ENCODE assay signal across 13 mouse cellular contexts in the genomic region with DNA sequence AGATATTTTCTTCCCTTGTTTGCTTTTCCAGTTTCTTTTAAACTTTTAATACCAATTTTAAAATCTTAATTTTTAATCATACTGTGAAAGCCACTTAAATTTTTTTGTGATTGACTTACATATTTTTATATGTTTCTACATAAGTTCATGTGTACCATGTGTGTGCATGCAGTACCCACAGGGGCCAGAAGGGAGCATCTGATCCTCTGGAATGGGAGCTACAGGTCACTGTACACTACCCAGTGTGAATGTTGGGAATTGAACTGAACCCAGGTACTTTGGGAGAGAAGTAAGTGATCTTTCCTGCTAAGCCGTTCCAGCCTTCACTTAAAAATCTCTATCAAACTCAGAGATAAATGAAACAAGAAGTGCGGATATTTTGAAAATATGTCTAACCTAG.
A peak's percentile ranks its signal among the peaks of the same experiment; 100 is the strongest.
DNase-seq lines count a peak whose midpoint lies in the region; ATAC-seq and TF ChIP-seq lines count a peak whose summit lies in the region.
"Had no signal": no experiment of that assay in that cellular context is flagged by ENCODE, and none has a peak within 500 bp of the region (broad histone marks: within the 10 kb centered on the region; RNA-seq: fewer than 3 reads in every experiment).

No protein-coding gene starts in this region.

- no peak overlapping the region for H3K4me2 ChIP-seq in forebrain, embryonic 14.5 days (ENCODE audit: low read length)
- H3K4me2 ChIP-seq in forebrain, embryonic 12.5 days: no peak overlapping the region
- H3K4me2 ChIP-seq: forebrain, embryonic 15.5 days; heart, embryonic 13.5 days; limb, embryonic 12.5 days had no signal

- H3K4me1 ChIP-seq in forebrain, embryonic 14.5 days (ENCODE audit: control insufficient read depth, insufficient read depth, low read length): no peaks in the 10 kb centered on the region
- no peaks in the 10 kb centered on the region for H3K4me1 ChIP-seq in forebrain, embryonic 12.5 days
- H3K4me1 ChIP-seq: forebrain, embryonic 15.5 days; megakaryocyte, embryonic 14.5 days had no signal

- H3K9ac ChIP-seq in forebrain, embryonic 14.5 days (ENCODE audit: low read length): no peak overlapping the region
- no peak overlapping the region for H3K9ac ChIP-seq in forebrain, embryonic 12.5 days
- H3K9ac ChIP-seq: forebrain, embryonic 15.5 days; heart, embryonic 13.5 days; limb, embryonic 12.5 days had no signal

- DNase-seq in forebrain, embryonic 14.5 days (ENCODE audit: low spot score): peak; percentile 11
- no peak for DNase-seq in left cerebral cortex, adult 2 months (ENCODE audit: extremely low spot score in 1 of 2, low spot score in 2 of 2)
- DNase-seq in left cerebral cortex, postnatal 14 days (ENCODE audit: low spot score in 2 of 2): no peak
- DNase-seq in 3T3-L1 (ENCODE audit: low read depth, low spot score) (peak; percentile 3), NIH3T3 (ENCODE audit: low read depth) (peak; percentile 2)
- DNase-seq in spleen, postnatal 14 days (ENCODE audit: low spot score in 2 of 2): no peak
- DNase-seq in frontal cortex, postnatal 10 days (ENCODE audit: low spot score in 2 of 2): no peak
- DNase-seq: thymus, postnatal 14 days had no signal

- H3K27me3 ChIP-seq in forebrain, embryonic 14.5 days (replicated peaks; ENCODE audit: control insufficient read depth, insufficient read depth, low read length): no peaks in the 10 kb centered on the region
- no peaks in the 10 kb centered on the region for H3K27me3 ChIP-seq in forebrain, embryonic 12.5 days
- H3K27me3 ChIP-seq: forebrain, embryonic 15.5 days; heart, embryonic 13.5 days; limb, embryonic 12.5 days; megakaryocyte, embryonic 14.5 days had no signal

- no peak overlapping the region for H3K27ac ChIP-seq in forebrain, embryonic 14.5 days (ENCODE audit: low read depth, low read length)
- no peak overlapping the region for H3K27ac ChIP-seq in forebrain, embryonic 12.5 days
- H3K27ac ChIP-seq in left cerebral cortex, adult 2 months: no peak overlapping the region
- H3K27ac ChIP-seq: forebrain, embryonic 15.5 days; heart, embryonic 13.5 days; limb, embryonic 12.5 days had no signal

- peak; percentile 35 for TF ChIP-seq CTCF in left cerebral cortex, adult 2 months (IDR thresholded peaks at IDR 0.05)

- H3K36me3 ChIP-seq in forebrain, embryonic 14.5 days (ENCODE audit: control insufficient read depth, insufficient read depth, low read length): no peaks in the 10 kb centered on the region
- H3K36me3 ChIP-seq in forebrain, embryonic 12.5 days (replicated peaks): no peaks in the 10 kb centered on the region
- H3K36me3 ChIP-seq: forebrain, embryonic 15.5 days; heart, embryonic 13.5 days; limb, embryonic 12.5 days had no signal

- H3K4me3 ChIP-seq in forebrain, embryonic 14.5 days (ENCODE audit: low read depth, low read length): no peak overlapping the region
- H3K4me3 ChIP-seq in forebrain, embryonic 12.5 days (replicated peaks): no peak overlapping the region
- H3K4me3 ChIP-seq in left cerebral cortex, adult 2 months: no peak overlapping the region
- H3K4me3 ChIP-seq: forebrain, embryonic 15.5 days; heart, embryonic 13.5 days; limb, embryonic 12.5 days; megakaryocyte, embryonic 14.5 days had no signal

- ATAC-seq in forebrain, embryonic 14.5 days: no peak
- no peak for ATAC-seq in forebrain, embryonic 12.5 days (ENCODE audit: low FRiP score)

- H3K9me3 ChIP-seq in forebrain, embryonic 14.5 days (replicated peaks; ENCODE audit: control insufficient read depth, low read length): no peaks in the 10 kb centered on the region
- no peaks in the 10 kb centered on the region for H3K9me3 ChIP-seq in forebrain, embryonic 12.5 days
- H3K9me3 ChIP-seq: forebrain, embryonic 15.5 days; limb, embryonic 12.5 days had no signal

- intact Hi-C loops in left cerebral cortex, adult 2 months (cut with DNase I): no loop called here
- intact Hi-C loops in left cerebral cortex, postnatal 14 days (cut with DNase I): no loop called here

- 84% methylated on average over 2 of the region's 2 CpGs for WGBS in forebrain, embryonic 14.5 days
- WGBS in forebrain, embryonic 12.5 days: 97% methylated on average over 2 of the region's 2 CpGs

Comparison
In these comparisons a context has a peak if more than half of its experiments do, and no peak if none do; other contexts are left out.
1. DNase-seq: peak in forebrain, embryonic 14.5 days (single experiment), 3T3-L1 (single experiment) and NIH3T3 (single experiment); none in left cerebral cortex, adult 2 months (0 of 2), left cerebral cortex, postnatal 14 days (0 of 2), spleen, postnatal 14 days (0 of 2) and frontal cortex, postnatal 10 days (0 of 2).